Mouse (Mus musculus): ENCODE results near the gene Lrmda. TPM values are rescaled to one million over a fixed set of nuclear protein-coding genes. Genes with fewer than 3 reads are reported as not detected.
A peak's percentile ranks its signal among the peaks of the same experiment; 100 is the strongest.

Gene Lrmda
- polyA plus RNA-seq, 1 experiment from 2014 or later: 0.33 TPM

DNA sequence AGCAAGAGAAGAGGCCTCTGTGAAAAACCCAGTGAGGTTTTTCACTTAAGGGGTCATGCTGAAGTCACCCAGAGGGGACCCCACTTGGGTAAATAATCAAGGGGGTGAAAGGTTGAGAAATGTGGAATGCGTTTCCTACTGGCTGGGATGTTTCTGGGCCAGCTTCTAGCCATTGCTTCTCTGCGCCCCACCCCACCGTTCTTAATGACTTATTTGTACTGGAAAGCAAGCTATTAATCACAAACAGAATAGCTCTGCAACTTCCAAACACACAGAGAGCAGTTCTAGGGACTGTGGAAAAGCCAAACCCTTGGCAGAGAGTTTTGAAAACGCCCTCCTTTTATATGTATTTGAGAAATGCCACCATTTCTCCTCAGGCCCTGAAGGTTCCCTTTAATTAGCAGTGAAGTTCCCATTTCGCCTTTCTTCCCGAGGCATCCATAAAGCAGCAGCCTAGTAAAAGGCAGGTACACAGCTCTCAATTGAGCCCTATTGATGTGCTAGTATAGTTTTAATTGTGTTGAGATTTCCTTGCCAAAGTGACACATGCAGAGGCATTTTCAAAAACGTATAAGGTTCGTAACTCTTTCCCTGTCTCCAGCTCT lies 70.5 kb downstream of the Lrmda start:
- Histone ChIP-seq H3K4me1 (peaks cover 42% of the 10 kb centered on the region), H3K4me2 (replicated peaks) (no peak overlapping the region), H3K27me3 (replicated peaks) (no peaks in the 10 kb centered on the region), H3K4me3 (no peak overlapping the region), H3K9ac (no peak overlapping the region), H3K36me3 (no peaks in the 10 kb centered on the region), H3K9me3 (no peaks in the 10 kb centered on the region; the same call in 1 of the 2 replicates), H3K27ac (no peak overlapping the region)
- WGBS: 31% methylated on average over 8 of the region's 8 CpGs
- no peak for ATAC-seq (ENCODE audit: low FRiP score, low read depth)

DNA sequence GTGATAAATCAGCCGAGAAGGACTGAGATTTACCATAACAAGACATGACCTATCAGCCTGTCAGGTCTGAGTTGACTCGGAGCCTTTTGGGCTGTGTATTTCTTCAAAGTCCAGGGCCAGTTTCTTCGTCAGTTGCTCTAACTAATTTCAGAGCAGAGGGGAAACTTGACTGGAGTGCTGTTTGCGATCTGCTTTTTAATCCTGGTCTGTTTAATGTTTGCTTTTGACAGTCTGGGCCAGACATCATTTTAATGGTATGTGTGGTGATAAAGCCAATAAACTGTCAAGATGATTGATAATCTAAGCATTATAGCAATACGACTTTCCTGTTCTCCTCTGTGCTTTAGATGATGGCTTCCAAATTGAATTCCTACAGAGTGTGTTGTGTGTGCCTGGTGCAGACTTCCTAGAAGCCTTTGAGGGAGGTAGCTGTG lies 71.3 kb downstream of the Lrmda start:
- Histone ChIP-seq H3K36me3 (no peaks in the 10 kb centered on the region), H3K9ac (no peak overlapping the region), H3K4me1 (peaks cover 50% of the 10 kb centered on the region), H3K4me3 (no peak overlapping the region), H3K27ac (no peak overlapping the region), H3K4me2 (replicated peaks) (peak overlapping the region; percentile 19; the same call in 1 of the 2 replicates), H3K27me3 (replicated peaks) (no peaks in the 10 kb centered on the region), H3K9me3 (no peaks in the 10 kb centered on the region; the same call in 1 of the 2 replicates)
- peak; percentile 37; the same call in 1 of the 2 replicates for ATAC-seq (ENCODE audit: low FRiP score, low read depth)
- 35% methylated on average over 5 of the region's 5 CpGs for WGBS

DNA sequence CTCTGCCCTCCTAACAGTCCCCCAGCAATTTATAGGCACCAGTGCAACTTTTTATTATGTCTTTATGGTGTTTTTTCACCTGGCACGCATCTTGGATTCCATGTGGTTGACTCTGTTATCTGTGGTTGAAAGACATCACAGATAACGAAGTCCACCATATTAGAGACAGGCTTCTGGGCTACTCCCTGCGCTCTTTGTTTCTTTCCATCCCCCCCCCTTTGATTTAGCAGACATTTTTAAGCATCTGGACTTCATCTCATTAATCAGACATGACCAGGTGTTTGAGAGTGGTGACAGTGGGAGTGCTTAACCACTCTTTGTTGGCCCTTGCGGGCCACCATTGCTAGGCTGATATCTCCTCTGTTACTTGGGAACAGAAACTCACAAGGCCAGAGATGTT lies 71.8 kb downstream of the Lrmda start:
- H3K9me3 ChIP-seq: no peaks in the 10 kb centered on the region; the same call in 1 of the 2 replicates
- H3K4me2 ChIP-seq (replicated peaks): 0 out of 2 replicates have a peak overlapping the region, but pooled peaks have one; percentile 19
- H3K27me3 ChIP-seq (replicated peaks): no peaks in the 10 kb centered on the region
- 67% methylated on average over 4 of the region's 4 CpGs for WGBS
- no peak overlapping the region for H3K27ac ChIP-seq
- no peak for ATAC-seq (ENCODE audit: low FRiP score, low read depth)
- peaks cover 50% of the 10 kb centered on the region for H3K4me1 ChIP-seq
- no peak overlapping the region for H3K4me3 ChIP-seq
- no peak overlapping the region for H3K9ac ChIP-seq
- no peaks in the 10 kb centered on the region for H3K36me3 ChIP-seq

DNA sequence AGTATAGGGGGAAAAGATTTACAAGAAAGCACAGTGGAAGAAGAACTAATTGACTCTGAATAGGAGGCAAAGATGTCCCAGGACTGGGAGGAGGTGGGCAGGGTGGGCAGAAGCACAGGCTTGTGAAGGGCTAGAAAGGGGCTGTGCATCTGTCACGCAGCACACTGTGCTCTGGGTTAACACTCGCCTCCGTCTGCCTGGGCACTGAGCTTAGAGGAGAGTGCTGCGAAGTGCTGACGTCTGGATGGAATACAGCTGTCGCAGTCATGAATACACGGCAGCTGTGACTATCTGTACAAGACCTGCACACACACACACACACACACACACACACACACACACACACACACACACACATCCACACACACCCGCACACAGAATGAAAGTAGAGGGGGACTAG lies 73.6 kb downstream of the Lrmda start:
- Histone ChIP-seq H3K4me1 (peaks cover 50% of the 10 kb centered on the region), H3K9me3 (no peaks in the 10 kb centered on the region; the same call in 1 of the 2 replicates), H3K4me2 (replicated peaks) (no peak overlapping the region), H3K9ac (no peak overlapping the region), H3K27ac (no peak overlapping the region), H3K4me3 (no peak overlapping the region), H3K27me3 (replicated peaks) (no peaks in the 10 kb centered on the region), H3K36me3 (no peaks in the 10 kb centered on the region)
- peak; percentile 60; the same call in 1 of the 2 replicates for ATAC-seq (ENCODE audit: low FRiP score, low read depth)
- 37% methylated on average over 8 of the region's 8 CpGs for WGBS

DNA sequence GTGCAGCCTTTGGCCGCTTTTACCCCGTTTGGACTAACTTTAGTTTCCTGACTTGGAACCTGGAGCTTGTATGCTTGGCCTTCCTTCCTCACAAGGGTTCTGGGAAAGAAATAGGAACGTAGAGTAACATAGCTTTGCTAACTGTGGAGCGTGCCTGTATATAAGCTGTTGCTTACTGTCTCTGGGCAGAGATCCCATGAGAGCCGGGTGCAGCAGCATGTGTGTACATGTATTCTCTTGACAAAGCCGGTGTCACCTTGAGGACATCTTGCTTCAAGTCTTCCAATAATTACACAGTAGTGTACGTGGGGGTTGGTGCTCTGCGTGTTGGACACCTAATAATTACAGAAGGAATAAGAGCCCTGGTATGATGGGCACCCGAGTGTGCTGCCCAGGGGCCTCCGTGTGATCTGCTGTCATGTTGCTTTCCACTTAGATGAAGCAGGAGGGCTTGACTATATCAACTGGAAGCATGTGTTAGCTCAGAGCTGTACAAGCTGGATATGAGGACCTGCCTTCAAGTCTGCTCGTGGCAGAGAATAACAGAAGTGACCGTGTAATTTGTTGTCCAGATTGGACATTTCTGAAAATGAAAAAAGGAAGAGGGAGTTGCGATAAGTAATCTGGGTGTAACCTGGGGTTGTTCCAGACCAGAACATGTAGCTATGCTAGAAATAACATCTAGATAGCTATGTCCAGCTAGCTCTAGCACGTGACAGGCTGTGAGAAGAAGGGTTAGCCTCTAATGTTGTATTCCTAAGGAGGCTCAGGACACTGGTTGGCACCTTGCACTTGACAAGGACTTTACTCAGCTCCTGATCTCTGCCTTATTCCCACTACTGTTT lies 82.7 kb downstream of the Lrmda start:
- Histone ChIP-seq H3K9ac (no peak overlapping the region), H3K9me3 (no peaks in the 10 kb centered on the region; the same call in 1 of the 2 replicates), H3K27me3 (replicated peaks) (no peaks in the 10 kb centered on the region), H3K4me2 (replicated peaks) (no peak overlapping the region), H3K36me3 (no peaks in the 10 kb centered on the region), H3K27ac (no peak overlapping the region), H3K4me1 (no peaks in the 10 kb centered on the region; the same call in 1 of the 2 replicates), H3K4me3 (no peak overlapping the region)
- ATAC-seq (ENCODE audit: low FRiP score, low read depth): no peak
- WGBS: 91% methylated on average over 14 of the region's 14 CpGs

DNA sequence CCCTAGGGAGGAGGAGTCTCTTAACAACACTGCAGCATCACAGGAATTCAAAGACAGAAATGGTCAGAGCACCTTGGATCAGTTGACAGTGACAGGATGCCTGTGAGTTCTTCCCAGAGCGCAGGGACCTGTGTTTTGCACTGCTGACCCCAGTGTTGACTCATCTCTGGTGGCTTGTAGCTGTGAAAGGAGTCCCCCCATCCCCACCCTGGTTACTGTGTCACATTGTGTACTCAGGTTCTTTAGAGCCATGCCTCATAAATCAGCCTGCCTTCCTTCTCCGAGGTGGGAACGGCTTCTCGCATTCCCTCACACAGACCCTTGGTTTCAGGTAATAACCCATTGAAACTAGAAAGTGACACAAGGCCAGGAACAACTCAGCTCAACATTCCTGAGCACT lies 86.3 kb downstream of the Lrmda start:
- Histone ChIP-seq H3K27ac (no peak overlapping the region), H3K4me3 (no peak overlapping the region), H3K4me2 (replicated peaks) (no peak overlapping the region), H3K9me3 (no peaks in the 10 kb centered on the region), H3K36me3 (no peaks in the 10 kb centered on the region), H3K4me1 (peaks cover 2% of the 10 kb centered on the region; the same call in 1 of the 2 replicates), H3K27me3 (replicated peaks) (no peaks in the 10 kb centered on the region), H3K9ac (no peak overlapping the region)
- WGBS: 32% methylated on average over 4 of the region's 4 CpGs
- no peak for ATAC-seq (ENCODE audit: low FRiP score, low read depth)

DNA sequence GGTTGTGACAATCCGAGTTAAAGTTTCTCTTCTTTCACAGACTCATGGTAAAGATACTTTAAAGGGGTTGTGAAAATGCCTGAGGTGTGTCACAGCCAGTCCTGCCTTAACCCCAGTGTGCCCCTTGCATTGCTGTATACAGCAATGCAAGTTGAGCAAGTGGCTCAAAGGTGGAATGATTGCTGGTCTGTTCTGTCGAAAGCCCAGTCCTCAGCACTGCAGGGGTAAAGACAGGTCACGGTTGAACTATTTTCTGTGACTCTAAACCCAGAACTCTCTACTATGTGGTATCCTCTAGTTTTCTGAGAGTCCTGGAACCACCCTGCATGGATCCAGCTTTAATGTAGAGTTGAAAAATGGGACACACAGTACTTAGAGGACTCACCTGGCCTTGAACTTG lies 87.3 kb downstream of the Lrmda start:
- H3K4me1 ChIP-seq: peaks cover 2% of the 10 kb centered on the region; the same call in 1 of the 2 replicates
- no peaks in the 10 kb centered on the region for H3K36me3 ChIP-seq
- no peak overlapping the region for H3K27ac ChIP-seq
- H3K9me3 ChIP-seq: no peaks in the 10 kb centered on the region
- 80% methylated on average over 3 of the region's 3 CpGs for WGBS
- H3K4me3 ChIP-seq: no peak overlapping the region
- no peak overlapping the region for H3K4me2 ChIP-seq (replicated peaks)
- ATAC-seq (ENCODE audit: low FRiP score, low read depth): no peak
- no peaks in the 10 kb centered on the region for H3K27me3 ChIP-seq (replicated peaks)
- H3K9ac ChIP-seq: no peak overlapping the region

DNA sequence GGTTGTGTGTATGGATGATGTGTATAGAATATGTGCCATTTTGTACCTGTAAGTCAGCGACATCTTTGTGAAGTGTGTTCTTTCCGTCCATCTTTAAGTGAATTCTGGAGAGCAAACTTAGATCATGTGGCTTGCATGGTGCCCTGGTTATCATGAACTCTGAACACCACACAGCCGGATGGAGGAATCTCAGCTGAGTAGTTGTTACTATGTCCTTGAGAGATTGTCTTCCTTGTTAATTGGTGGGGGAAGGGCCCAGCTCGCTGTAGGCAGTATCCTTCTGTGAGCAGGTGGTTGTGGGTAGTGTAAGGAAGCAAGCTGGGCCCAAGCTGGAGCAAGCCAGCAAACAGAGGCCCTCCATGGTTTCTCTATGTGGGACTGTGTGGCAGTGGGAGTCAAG lies 89.9 kb downstream of the Lrmda start:
- no peak overlapping the region for H3K4me3 ChIP-seq
- H3K9me3 ChIP-seq: no peaks in the 10 kb centered on the region
- no peaks in the 10 kb centered on the region for H3K36me3 ChIP-seq
- H3K9ac ChIP-seq: no peak overlapping the region
- H3K4me2 ChIP-seq (replicated peaks): no peak overlapping the region
- H3K4me1 ChIP-seq: peaks cover 12% of the 10 kb centered on the region
- no peak overlapping the region for H3K27ac ChIP-seq
- no peaks in the 10 kb centered on the region for H3K27me3 ChIP-seq (replicated peaks)
- ATAC-seq (ENCODE audit: low FRiP score, low read depth): no peak
- WGBS: 77% methylated on average over 4 of the region's 4 CpGs

DNA sequence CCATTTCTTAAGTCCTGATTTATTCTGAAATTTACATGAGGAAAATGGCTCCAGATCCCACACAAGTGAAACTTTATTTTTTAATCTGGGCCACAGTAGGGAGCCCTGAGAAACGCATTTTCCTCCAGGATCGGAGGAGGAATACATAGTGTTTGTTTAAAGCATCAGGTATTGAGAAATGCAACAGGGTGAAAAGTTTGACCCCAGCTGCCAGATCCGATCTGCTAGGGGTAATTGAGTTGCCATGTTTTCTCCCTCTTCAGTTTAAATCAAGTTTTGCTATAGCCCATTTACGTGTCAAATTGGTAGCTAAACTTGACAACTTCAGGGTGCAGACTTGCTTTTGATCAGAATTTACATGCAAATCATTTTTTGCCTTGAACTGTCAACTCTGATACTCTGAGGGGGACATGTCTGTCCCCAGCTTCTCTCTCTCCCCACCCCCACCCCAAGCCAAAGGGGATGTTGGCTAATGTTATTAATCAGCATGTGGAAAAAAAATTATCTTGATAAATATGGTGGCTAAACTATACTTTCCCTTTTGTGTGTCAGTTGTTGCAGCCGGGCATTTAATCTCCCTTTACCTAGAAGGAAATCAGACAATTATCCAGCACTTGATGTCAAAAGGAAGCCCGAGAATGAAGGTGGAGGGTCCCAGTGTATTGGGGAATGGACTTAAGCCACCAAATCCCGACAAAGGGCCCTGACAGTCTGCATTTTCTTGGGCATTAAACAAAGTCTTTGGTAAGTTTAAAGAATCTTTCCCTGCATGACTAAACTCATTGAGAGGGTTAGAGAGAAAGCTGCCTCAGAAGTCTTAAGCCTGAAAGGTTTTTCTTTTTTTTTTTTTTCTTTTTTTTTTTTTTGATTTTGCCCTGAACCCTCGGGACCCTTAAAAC lies 94.2 kb downstream of the Lrmda start:
- no peak for ATAC-seq (ENCODE audit: low FRiP score, low read depth)
- Histone ChIP-seq H3K27ac (no peak overlapping the region), H3K27me3 (replicated peaks) (no peaks in the 10 kb centered on the region), H3K4me1 (peaks cover 17% of the 10 kb centered on the region), H3K9me3 (no peaks in the 10 kb centered on the region), H3K4me2 (replicated peaks) (no peak overlapping the region), H3K9ac (no peak overlapping the region), H3K4me3 (no peak overlapping the region), H3K36me3 (no peaks in the 10 kb centered on the region)
- 16% methylated on average over 8 of the region's 8 CpGs for WGBS

DNA sequence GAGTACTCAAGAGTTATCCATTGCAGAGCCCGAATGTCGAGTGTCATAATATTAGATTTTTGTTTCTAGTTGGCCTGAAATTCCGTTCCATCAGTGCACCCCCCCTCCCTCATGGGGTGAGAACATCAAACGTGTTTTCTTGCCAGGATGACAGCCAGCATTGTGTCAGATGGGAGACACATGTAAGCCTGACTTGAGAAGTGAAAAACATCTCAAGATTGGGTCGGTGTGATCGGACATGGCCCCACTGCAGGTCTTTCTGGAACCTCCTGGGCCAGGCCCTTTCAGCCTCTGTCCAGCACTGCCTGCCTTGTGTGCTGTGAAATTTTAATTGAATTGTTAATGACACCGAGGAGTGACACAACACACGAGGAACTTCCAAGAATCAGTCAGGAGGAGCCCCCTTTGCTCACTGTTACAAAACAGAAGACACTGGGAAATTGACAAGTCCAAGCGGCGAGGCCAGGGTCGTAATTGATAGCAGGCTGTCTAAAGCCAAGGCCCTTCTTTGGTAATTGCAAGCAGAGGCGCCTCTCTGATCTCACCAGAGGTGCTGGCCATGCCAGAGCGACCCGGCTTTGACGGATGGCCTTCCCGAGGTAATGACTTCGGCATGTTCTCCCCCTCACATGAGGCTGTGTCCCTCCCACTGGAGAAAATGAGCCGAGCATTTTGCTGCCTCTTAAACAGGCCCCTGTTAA lies 95.3 kb downstream of the Lrmda start:
- H3K36me3 ChIP-seq: no peaks in the 10 kb centered on the region
- H3K27ac ChIP-seq: no peak overlapping the region
- H3K4me1 ChIP-seq: peaks cover 17% of the 10 kb centered on the region
- H3K9me3 ChIP-seq: no peaks in the 10 kb centered on the region
- WGBS: 16% methylated on average over 18 of the region's 18 CpGs
- H3K27me3 ChIP-seq (replicated peaks): no peaks in the 10 kb centered on the region
- H3K4me3 ChIP-seq: no peak overlapping the region
- no peak for ATAC-seq (ENCODE audit: low FRiP score, low read depth)
- no peak overlapping the region for H3K9ac ChIP-seq
- peak overlapping the region; percentile 20; the same call in 1 of the 2 replicates for H3K4me2 ChIP-seq (replicated peaks)

DNA sequence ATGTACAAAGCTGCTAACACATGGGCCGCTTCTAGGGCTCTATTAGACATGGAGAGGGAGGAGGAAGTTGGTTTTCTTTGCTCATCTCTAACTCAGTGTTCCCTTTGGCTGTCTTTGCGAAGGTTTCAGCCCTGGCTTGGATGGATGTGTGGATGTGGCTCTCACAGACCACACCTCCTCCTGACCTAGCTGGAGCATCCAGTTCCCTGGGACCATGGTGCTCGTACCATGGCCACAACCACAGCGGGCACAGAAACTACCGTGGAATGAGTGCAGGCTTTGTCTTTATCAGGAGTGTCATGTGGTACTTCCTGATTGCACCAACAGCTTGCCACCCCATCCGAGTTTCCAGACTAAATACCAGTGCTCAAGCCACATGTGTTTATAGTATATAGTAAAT lies 98.6 kb downstream of the Lrmda start:
- no peak overlapping the region for H3K9ac ChIP-seq
- no peaks in the 10 kb centered on the region for H3K9me3 ChIP-seq
- H3K27me3 ChIP-seq (replicated peaks): no peaks in the 10 kb centered on the region
- 70% methylated on average over 6 of the region's 6 CpGs for WGBS
- no peak for ATAC-seq (ENCODE audit: low FRiP score, low read depth)
- no peak overlapping the region for H3K4me2 ChIP-seq (replicated peaks)
- no peak overlapping the region for H3K4me3 ChIP-seq
- H3K27ac ChIP-seq: no peak overlapping the region
- peaks cover 17% of the 10 kb centered on the region for H3K4me1 ChIP-seq
- no peaks in the 10 kb centered on the region for H3K36me3 ChIP-seq
